23 mouse cellular contexts compared by ENCODE assay signal in genomic region chr1:151297596-151297995, GRCm38 (mm10).
"Had no signal": no experiment of that assay in that cellular context is flagged by ENCODE, and none has a peak within 500 bp of the region (broad histone marks: within the 10 kb centered on the region; RNA-seq: fewer than 3 reads in every experiment).

No protein-coding gene starts in this region.

- H3K36me3 ChIP-seq: heart, embryonic 10.5 days; heart, embryonic 12.5 days; hindbrain, embryonic 10.5 days; hindbrain, embryonic 12.5 days; limb, embryonic 13.5 days; limb, embryonic 15.5 days; liver, embryonic 12.5 days had no signal

- H3K4me3 ChIP-seq: gastrocnemius, adult 2 months; heart, embryonic 10.5 days; heart, embryonic 12.5 days; hindbrain, embryonic 10.5 days; hindbrain, embryonic 12.5 days; left cerebral cortex, adult 2 months; limb, embryonic 13.5 days; limb, embryonic 15.5 days; liver, embryonic 12.5 days had no signal

- DNase-seq: gastrocnemius, adult 2 months; gastrocnemius, postnatal 10 days; gastrocnemius, postnatal 25 days; heart, adult 18-20 months; heart, postnatal 10 days; heart, postnatal 4 days; kidney, adult 11 months; kidney, postnatal 25 days; left cerebral cortex, postnatal 4 days had no signal

- ATAC-seq: forebrain, embryonic 16.5 days; hindbrain, embryonic 16.5 days; inflammation-experienced regulatory T-cells, adult 6 months; liver, embryonic 12.5 days had no signal

- H3K27ac ChIP-seq: gastrocnemius, adult 2 months; heart, embryonic 10.5 days; hindbrain, embryonic 10.5 days; hindbrain, embryonic 12.5 days; hindbrain, embryonic 14.5 days; kidney, postnatal 0 days; left cerebral cortex, adult 2 months; limb, embryonic 13.5 days; limb, embryonic 15.5 days; liver, embryonic 12.5 days; liver, embryonic 14.5 days had no signal

- H3K4me2 ChIP-seq: heart, embryonic 12.5 days; hindbrain, embryonic 12.5 days; hindbrain, embryonic 14.5 days; limb, embryonic 13.5 days; limb, embryonic 15.5 days; liver, embryonic 12.5 days had no signal

- H3K4me1 ChIP-seq: hindbrain, embryonic 10.5 days; hindbrain, embryonic 12.5 days; limb, embryonic 13.5 days; limb, embryonic 15.5 days; liver, embryonic 12.5 days had no signal

- H3K9me3 ChIP-seq: heart, embryonic 10.5 days; heart, embryonic 12.5 days; hindbrain, embryonic 10.5 days; hindbrain, embryonic 12.5 days; limb, embryonic 13.5 days; limb, embryonic 15.5 days; liver, embryonic 12.5 days had no signal

- H3K27me3 ChIP-seq: heart, embryonic 12.5 days; hindbrain, embryonic 12.5 days; limb, embryonic 13.5 days; limb, embryonic 15.5 days; liver, embryonic 12.5 days had no signal

- H3K9ac ChIP-seq: heart, embryonic 12.5 days; hindbrain, embryonic 12.5 days; hindbrain, embryonic 14.5 days; limb, embryonic 13.5 days; limb, embryonic 15.5 days; liver, embryonic 12.5 days; liver, embryonic 14.5 days had no signal
